Mouse (Mus musculus) lung, postnatal 0 days (tissue): ENCODE data around the gene Vamp4. TPM values are rescaled to one million over a fixed set of nuclear protein-coding genes. Genes with fewer than 3 reads are reported as not detected.

ENCODE experiments used
- ATAC-seq: fragments of 200-750 bp; cut with Nextera tagmentation; 2 replicates; pipeline ENCODE4 v1.8.0; 2017; ENCODE audit warnings: moderate library complexity
- DNase-seq: peaks from one replicate; pipeline ENCODE4 v3.0.0-alpha.2; 2016; ENCODE audit warnings: low spot score
- H3K27ac ChIP-seq: fragments of 300-500 bp; sonication (generic); 2 replicates; pipeline ENCODE4 v1.5.1; 2014; ENCODE audit warnings: antibody characterized with exemption, mild to moderate bottlenecking, low read length, mixed read lengths
- H3K27me3 ChIP-seq: fragments of 300-500 bp; sonication (generic); replicated peaks from 2 replicates; pipeline ENCODE4 v1.6.1; 2014; ENCODE audit warnings: low read length, mixed read lengths; ENCODE audit not compliant: insufficient read depth
- H3K36me3 ChIP-seq: fragments of 300-500 bp; sonication (generic); 2 replicates; pipeline ENCODE4 v1.6.1; 2014; ENCODE audit warnings: low read length, mixed read lengths; ENCODE audit not compliant: insufficient read depth
- H3K4me1 ChIP-seq: fragments of 300-500 bp; sonication (generic); 2 replicates; pipeline ENCODE4 v1.6.1; 2014; ENCODE audit warnings: antibody characterized with exemption, low read depth, low read length, mixed read lengths; ENCODE audit not compliant: insufficient read depth
- H3K4me2 ChIP-seq: fragments of 300-500 bp; sonication (generic); replicated peaks from 2 replicates; pipeline ENCODE4 v1.6.1; 2014; ENCODE audit warnings: low read depth, mild to moderate bottlenecking, low read length, moderate library complexity, mixed read lengths
- H3K4me3 ChIP-seq: fragments of 300-500 bp; sonication (generic); 2 replicates; pipeline ENCODE4 v1.5.1; 2014; ENCODE audit warnings: low read depth, low read length
- H3K9ac ChIP-seq: fragments of 300-500 bp; sonication (generic); replicated peaks from 2 replicates; pipeline ENCODE4 v1.6.1; 2014; ENCODE audit warnings: low read depth, mild to moderate bottlenecking
- H3K9me3 ChIP-seq: fragments of 300-500 bp; sonication (generic); 2 replicates; pipeline ENCODE4 v1.6.1; 2016; ENCODE audit warnings: low read length, mixed read lengths
- CTCF ChIP-seq: IDR thresholded peaks from 2 replicates; pipeline ENCODE4 v1.5.1; 2016; ENCODE audit warnings: antibody characterized with exemption, mild to moderate bottlenecking
- EP300 ChIP-seq: IDR thresholded peaks from 2 replicates; pipeline ENCODE4 v1.6.1; 2016; ENCODE audit warnings: antibody characterized with exemption, mild to moderate bottlenecking, control low read depth
- WGBS: fragments of 180-500 bp; shearing (Covaris S2); extraction: QIAGEN DNeasy Blood & Tissue Kit; methylation state at CpG from one replicate; pipeline ENCODE4 v1.1.7; 2014; 5-methylcytosine and 5-hydroxymethylcytosine counted together
- polyA plus RNA-seq: library from polyadenylated mRNA; unstranded; fragments of >200 nt; fragmentation: Nextera tagmentation; extraction: Ambion mirVana; gene quantifications from 2 replicates; pipeline ENCODE4 v1.2.1, GENCODE M21; 2015

The Vamp4 gene
- polyA plus RNA-seq, 1 experiment from 2014 or later = 45.1 TPM

DNA sequence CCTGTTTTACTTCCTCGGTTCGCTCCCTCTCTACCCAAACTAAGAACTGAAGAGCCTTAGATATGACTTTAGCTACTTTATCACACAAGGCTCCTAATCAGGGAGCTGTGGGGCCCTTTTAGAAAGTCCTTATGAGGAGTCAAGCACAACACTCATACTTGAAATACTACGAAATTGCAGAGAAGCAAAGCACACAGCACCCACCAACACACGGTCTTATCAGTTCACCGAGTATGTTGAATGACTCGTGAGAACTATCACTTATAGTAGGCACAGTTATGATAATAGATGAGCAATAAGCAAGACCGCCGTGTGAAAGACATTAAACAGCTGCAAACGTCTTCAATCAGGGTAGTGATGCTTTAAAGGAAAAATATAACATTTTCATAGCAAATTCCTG is 17.4 kb upstream of the Vamp4 start:
- Histone ChIP-seq H3K4me3 (no peak overlapping the region), H3K4me1 (no peaks in the 10 kb centered on the region; the same call in 1 of the 2 replicates), H3K27ac (no peak overlapping the region), H3K36me3 (no peaks in the 10 kb centered on the region), H3K9ac (no peak overlapping the region), H3K4me2 (no peak overlapping the region), H3K27me3 (no peaks in the 10 kb centered on the region), H3K9me3 (no peaks in the 10 kb centered on the region)
- no peak for DNase-seq
- ATAC-seq = no peak
- 50% methylated on average over 9 of the region's 9 CpGs for WGBS
- no peak for TF ChIP-seq CTCF
- no peak for TF ChIP-seq EP300

DNA sequence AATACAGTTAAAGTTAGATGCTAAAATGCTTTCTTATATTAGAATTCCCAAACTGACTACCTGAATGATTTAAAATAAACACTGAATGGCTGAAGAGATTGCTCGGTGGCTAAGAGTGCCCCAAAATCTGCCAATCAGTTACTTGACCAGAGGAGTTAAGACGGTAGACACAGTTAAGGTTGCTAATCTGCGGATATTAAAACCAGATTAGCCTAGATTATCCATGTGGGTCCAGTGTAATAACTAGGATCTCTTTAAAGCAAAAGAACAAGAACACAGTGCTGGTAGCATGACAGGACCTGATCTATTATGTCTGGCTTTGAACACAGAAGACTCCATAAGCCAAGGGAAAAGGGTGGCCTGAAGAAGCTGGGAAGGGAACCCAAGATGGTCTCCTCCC is 16.1 kb upstream of the Vamp4 start:
- Histone ChIP-seq H3K4me3 (no peak overlapping the region), H3K9ac (no peak overlapping the region), H3K9me3 (no peaks in the 10 kb centered on the region), H3K4me1 (no peaks in the 10 kb centered on the region; the same call in 1 of the 2 replicates), H3K27ac (no peak overlapping the region), H3K36me3 (no peaks in the 10 kb centered on the region), H3K27me3 (no peaks in the 10 kb centered on the region), H3K4me2 (no peak overlapping the region)
- WGBS = 77% methylated on average over 3 of the region's 3 CpGs
- TF ChIP-seq CTCF (no peak), EP300 (no peak)
- DNase-seq (no peak), ATAC-seq (no peak)

DNA sequence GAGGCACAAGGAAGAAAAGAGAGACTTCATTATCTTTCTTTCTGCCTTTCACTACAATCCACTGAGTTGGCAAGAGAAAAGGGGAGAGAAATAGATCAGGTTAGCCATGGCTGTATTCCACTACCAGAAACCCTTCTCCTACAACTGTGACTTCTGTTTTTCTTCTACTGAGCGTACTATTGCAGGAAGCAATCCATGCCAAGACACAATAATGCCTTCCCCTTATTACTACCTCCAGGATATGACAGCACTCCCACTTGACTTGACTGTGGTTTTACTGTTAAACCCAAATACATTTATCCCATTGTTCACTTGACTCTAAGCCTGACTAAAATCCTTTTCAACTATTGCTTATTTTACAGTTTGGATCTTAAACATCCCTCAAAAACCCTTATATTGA is 7.1 kb upstream of the Vamp4 start:
- no peaks in the 10 kb centered on the region for H3K36me3 ChIP-seq
- no peaks in the 10 kb centered on the region for H3K27me3 ChIP-seq
- H3K9me3 ChIP-seq = no peaks in the 10 kb centered on the region
- no peak overlapping the region for H3K4me3 ChIP-seq
- ATAC-seq (no peak), DNase-seq (no peak)
- 53% methylated on average over 1 of the region's 1 CpGs for WGBS
- no peak overlapping the region for H3K27ac ChIP-seq
- no peaks in the 10 kb centered on the region for H3K4me1 ChIP-seq
- H3K4me2 ChIP-seq = no peak overlapping the region
- no peak overlapping the region for H3K9ac ChIP-seq
- TF ChIP-seq CTCF = no peak
- TF ChIP-seq EP300 = no peak

DNA sequence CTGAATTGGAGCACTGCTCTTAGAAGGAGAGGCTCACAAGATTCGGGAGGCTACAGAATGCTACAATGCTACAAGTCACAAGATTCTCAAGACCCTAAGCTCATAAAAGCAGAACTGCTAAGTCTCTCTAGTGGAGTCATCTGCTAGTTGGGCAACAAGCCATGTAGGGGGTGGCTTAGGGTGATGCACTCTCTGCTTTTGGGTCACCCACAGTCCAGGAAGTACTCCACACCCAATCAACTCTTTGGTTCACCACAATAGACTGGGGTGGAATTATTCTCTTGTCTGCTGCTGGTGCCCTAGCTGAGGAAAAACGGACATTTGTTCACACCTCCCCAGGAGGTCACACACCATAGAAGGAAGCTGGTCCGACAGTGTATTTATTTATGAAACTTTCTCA is 5.3 kb upstream of the Vamp4 start:
- Histone ChIP-seq H3K27ac (no peak overlapping the region), H3K4me2 (no peak overlapping the region), H3K4me1 (no peaks in the 10 kb centered on the region), H3K36me3 (no peaks in the 10 kb centered on the region), H3K27me3 (no peaks in the 10 kb centered on the region), H3K9me3 (no peaks in the 10 kb centered on the region), H3K9ac (no peak overlapping the region), H3K4me3 (no peak overlapping the region)
- ATAC-seq = peak; percentile 86
- DNase-seq = peak; percentile 60
- 40% methylated on average over 3 of the region's 3 CpGs for WGBS
- TF ChIP-seq EP300 (0 out of 2 replicates have a peak, but pooled peaks have one; percentile 6), CTCF (no peak)

GRCm38 (mm10) chr1:162567351-162567750 is 3.0 kb upstream of the Vamp4 start:
- no peaks in the 10 kb centered on the region for H3K4me1 ChIP-seq
- no peak for DNase-seq
- H3K4me2 ChIP-seq = no peak overlapping the region
- WGBS = 36% methylated on average over 3 of the region's 3 CpGs
- ATAC-seq = no peak
- no peaks in the 10 kb centered on the region for H3K36me3 ChIP-seq
- no peak overlapping the region for H3K27ac ChIP-seq
- no peak overlapping the region for H3K4me3 ChIP-seq
- TF ChIP-seq CTCF (no peak), EP300 (no peak)
- no peak overlapping the region for H3K9ac ChIP-seq
- H3K27me3 ChIP-seq = no peaks in the 10 kb centered on the region
- no peaks in the 10 kb centered on the region for H3K9me3 ChIP-seq

GRCm38 (mm10) chr1:162570931-162571601 is 751 bp downstream of the Vamp4 start:
- ATAC-seq = peak; percentile 33
- 2% methylated on average over 44 of the region's 46 CpGs for WGBS
- H3K27me3 ChIP-seq = no peaks in the 10 kb centered on the region
- H3K4me2 ChIP-seq = peak overlapping the region; percentile 65
- peak; percentile 71 for DNase-seq
- no peaks in the 10 kb centered on the region for H3K4me1 ChIP-seq
- peak overlapping the region; percentile 87 for H3K27ac ChIP-seq
- H3K9me3 ChIP-seq = no peaks in the 10 kb centered on the region
- no peak for TF ChIP-seq EP300
- no peak for TF ChIP-seq CTCF
- peaks cover 8% of the 10 kb centered on the region; the same call in 1 of the 2 replicates for H3K36me3 ChIP-seq
- H3K9ac ChIP-seq = peak overlapping the region; percentile 97
- H3K4me3 ChIP-seq = peak overlapping the region; percentile 82
